Mouse (Mus musculus) forebrain, embryonic 10.5 days (tissue): ENCODE measurements around the gene Qrsl1. TPM values are rescaled to one million over a fixed set of nuclear protein-coding genes. Genes with fewer than 3 reads are reported as not detected.

ENCODE experiments used
- DNase-seq: peaks from one replicate; pipeline ENCODE4 v3.0.0-alpha.2; 2017; ENCODE audit warnings: low spot score; ENCODE audit errors: extremely low spot score
- H3K27ac ChIP-seq: fragments of 300-500 bp; sonication (generic); 2 replicates; pipeline ENCODE4 v1.5.1; 2016; ENCODE audit warnings: mild to moderate bottlenecking
- H3K27me3 ChIP-seq: fragments of 300-500 bp; sonication (generic); 2 replicates; pipeline ENCODE4 v1.6.1; 2016; ENCODE audit warnings: mild to moderate bottlenecking; ENCODE audit not compliant: poor library complexity, severe bottlenecking
- H3K36me3 ChIP-seq: fragments of 300-500 bp; sonication (generic); replicated peaks from 2 replicates; pipeline ENCODE4 v1.6.1; 2016; ENCODE audit warnings: mild to moderate bottlenecking, moderate library complexity
- H3K4me1 ChIP-seq: fragments of 300-500 bp; sonication (generic); 2 replicates; pipeline ENCODE4 v1.6.1; 2016
- H3K4me3 ChIP-seq: fragments of 300-500 bp; sonication (generic); 2 replicates; pipeline ENCODE4 v1.5.1; 2016; ENCODE audit warnings: mild to moderate bottlenecking, moderate library complexity
- H3K9me3 ChIP-seq: fragments of 300-500 bp; sonication (generic); 2 replicates; pipeline ENCODE4 v1.6.1; 2016; ENCODE audit warnings: mild to moderate bottlenecking, moderate library complexity
- WGBS: fragments of 180-500 bp; shearing (Covaris S2); methylation state at CpG from one replicate; pipeline ENCODE4 v1.1.7; 2016; 5-methylcytosine and 5-hydroxymethylcytosine counted together
- polyA plus RNA-seq: library from polyadenylated mRNA; unstranded; fragments of >200 nt; fragmentation: Nextera tagmentation; extraction: Ambion mirVana; gene quantifications from 2 replicates; pipeline ENCODE4 v1.2.1, GENCODE M21; 2016

Qrsl1 gene
- polyA plus RNA-seq, 1 experiment from 2014 or later = 28.8 TPM

GRCm38 (mm10) chr10:43910032-43910872, 8.7 kb upstream of the Qrsl1 start:
- WGBS = 94% methylated on average over 12 of the region's 12 CpGs
- no peaks in the 10 kb centered on the region for H3K9me3 ChIP-seq
- H3K27ac ChIP-seq = no peak overlapping the region
- peaks cover 19% of the 10 kb centered on the region for H3K36me3 ChIP-seq
- DNase-seq = no peak
- no peak overlapping the region for H3K4me3 ChIP-seq
- no peaks in the 10 kb centered on the region for H3K27me3 ChIP-seq
- no peaks in the 10 kb centered on the region for H3K4me1 ChIP-seq

DNA sequence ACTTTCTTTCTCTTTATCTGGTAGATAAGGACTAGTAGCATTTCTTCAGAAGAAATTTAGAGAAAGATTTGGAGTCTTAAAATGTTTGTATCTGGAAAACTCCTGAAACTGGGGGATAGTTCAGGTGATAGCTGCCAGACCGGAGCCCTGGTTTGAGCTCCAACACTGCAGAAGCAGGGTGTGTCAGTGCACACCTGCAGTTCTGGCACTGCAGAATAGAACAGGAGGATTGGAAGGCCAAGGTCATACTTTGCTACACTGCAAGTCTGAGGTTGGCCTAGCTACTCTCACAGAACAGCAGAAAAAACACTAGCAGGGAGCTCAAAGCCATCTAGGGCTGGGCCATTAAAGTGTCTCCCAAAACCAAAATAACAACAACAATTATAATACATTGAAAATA, 3.0 kb upstream of the Qrsl1 start:
- no peak for DNase-seq
- H3K27me3 ChIP-seq = no peaks in the 10 kb centered on the region

DNA sequence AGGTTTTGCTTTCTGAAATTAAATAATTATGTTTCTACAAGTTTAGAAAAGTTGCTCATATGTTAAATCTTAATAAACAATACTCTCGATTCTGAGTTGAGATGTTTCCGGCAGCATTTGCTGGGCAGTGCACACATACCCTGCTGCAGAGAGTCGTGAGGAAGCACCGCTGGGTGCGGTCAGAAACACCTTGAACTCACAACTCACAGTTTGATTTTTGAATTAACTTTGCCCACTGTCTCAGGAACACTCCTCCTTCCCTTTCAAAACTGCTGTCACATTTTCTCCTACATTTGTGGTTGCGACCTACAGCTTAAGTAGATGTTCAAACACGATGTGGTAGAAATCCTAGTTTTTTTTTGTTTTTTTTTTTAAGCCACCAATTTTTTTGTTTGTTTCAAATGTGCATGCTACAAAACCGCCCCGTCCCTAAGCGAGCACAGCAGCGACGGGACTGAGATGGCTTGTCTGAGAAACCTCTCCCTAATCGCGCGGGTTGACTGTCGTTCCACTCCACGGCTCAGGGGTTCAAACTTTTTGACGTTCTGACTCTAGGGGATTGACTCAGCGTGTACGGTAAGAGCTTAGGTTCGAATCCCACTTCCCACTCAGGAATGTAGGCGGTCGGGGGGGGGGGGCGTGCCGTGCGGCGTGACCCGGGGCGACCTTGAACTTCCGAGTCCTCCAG, 518 bp downstream of the Qrsl1 start:
- Histone ChIP-seq H3K4me3 (peak overlapping the region; percentile 88), H3K9me3 (no peaks in the 10 kb centered on the region), H3K36me3 (peaks cover 21% of the 10 kb centered on the region), H3K27ac (peak overlapping the region; percentile 95), H3K4me1 (peaks cover 22% of the 10 kb centered on the region), H3K27me3 (no peaks in the 10 kb centered on the region)
- DNase-seq = no peak
- 10% methylated on average over 30 of the region's 30 CpGs for WGBS

More for the DNA sequence above, 3.0 kb upstream of the Qrsl1 start:
- 95% methylated on average over 1 of the region's 1 CpGs for WGBS
- Histone ChIP-seq H3K4me1 (peaks cover 22% of the 10 kb centered on the region), H3K9me3 (no peaks in the 10 kb centered on the region), H3K36me3 (no peaks in the 10 kb centered on the region), H3K27ac (no peak overlapping the region), H3K4me3 (no peak overlapping the region)

DNA sequence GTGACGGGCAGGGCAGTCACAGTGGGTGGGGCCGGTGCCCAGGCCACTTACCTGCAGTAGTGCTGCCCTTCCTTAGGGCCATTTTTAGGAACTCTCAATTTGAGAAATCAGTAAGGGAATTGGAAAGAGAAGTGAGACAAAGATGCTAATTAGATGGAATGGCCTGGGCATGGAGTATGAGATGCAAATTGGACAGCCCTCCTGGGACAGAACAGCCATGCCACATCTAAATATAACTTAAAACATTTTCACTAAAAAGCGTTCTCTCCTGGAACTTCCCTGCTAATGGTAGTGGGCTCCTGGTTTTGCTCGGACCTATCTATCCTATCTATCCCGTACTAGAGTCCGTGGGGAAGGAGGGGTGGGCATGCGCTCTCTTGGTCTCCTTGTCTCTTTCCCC, 3.3 kb downstream of the Qrsl1 start:
- Histone ChIP-seq H3K4me3 (no peak overlapping the region), H3K27ac (no peak overlapping the region), H3K27me3 (no peaks in the 10 kb centered on the region), H3K4me1 (peaks cover 18% of the 10 kb centered on the region), H3K9me3 (no peaks in the 10 kb centered on the region), H3K36me3 (peaks cover 47% of the 10 kb centered on the region)
- WGBS = 91% methylated on average over 7 of the region's 7 CpGs
- no peak for DNase-seq

DNA sequence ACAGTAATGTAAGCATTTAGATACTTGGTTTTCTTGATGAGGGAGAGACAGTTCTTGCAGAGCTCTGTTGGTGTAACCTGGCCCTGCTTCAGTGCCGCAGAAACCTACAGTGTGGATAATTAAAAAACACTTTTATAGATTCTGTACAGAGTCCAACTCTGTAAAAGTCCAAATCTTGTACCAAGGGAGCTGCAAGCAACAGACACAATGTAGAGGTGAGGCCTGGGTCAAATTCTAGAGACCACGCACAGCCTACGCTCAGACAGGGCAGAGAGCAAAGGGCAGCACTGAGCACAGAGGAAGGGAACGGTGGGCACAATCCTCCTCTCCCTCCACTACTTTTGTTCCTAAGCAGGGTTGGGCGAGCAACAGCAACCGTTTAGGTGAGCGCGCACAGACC, 5.5 kb downstream of the Qrsl1 start:
- DNase-seq = no peak
- Histone ChIP-seq H3K36me3 (peaks cover 64% of the 10 kb centered on the region), H3K4me3 (no peak overlapping the region), H3K27me3 (no peaks in the 10 kb centered on the region), H3K4me1 (peaks cover 6% of the 10 kb centered on the region), H3K9me3 (no peaks in the 10 kb centered on the region), H3K27ac (no peak overlapping the region)
- 92% methylated on average over 8 of the region's 8 CpGs for WGBS

DNA sequence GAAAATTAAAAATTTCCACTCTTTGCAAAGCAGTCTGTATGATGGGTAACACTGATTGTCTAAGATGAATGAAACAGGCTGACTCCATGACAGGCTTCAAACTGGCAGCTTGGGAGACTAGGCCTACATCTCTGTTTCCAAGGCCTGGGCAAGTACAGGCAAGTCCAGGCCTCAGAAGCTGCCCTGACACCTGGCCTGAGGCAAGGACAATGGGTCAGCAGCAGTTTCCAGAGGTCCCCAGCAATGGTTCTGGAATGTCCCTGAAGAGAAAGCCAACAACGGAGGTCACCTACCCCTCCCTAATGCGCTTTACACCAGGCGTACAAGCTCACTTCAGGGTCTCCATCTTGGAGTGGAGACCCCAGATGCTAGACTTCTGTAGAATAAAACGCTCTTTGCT, 8.6 kb downstream of the Qrsl1 start:
- DNase-seq = no peak
- H3K4me3 ChIP-seq = no peak overlapping the region
- no peaks in the 10 kb centered on the region for H3K4me1 ChIP-seq
- H3K9me3 ChIP-seq = no peaks in the 10 kb centered on the region
- no peak overlapping the region for H3K27ac ChIP-seq
- 92% methylated on average over 4 of the region's 4 CpGs for whole genome bisulfite sequencing
- H3K27me3 ChIP-seq = no peaks in the 10 kb centered on the region
- peaks cover 87% of the 10 kb centered on the region for H3K36me3 ChIP-seq

- no peak overlapping the region for H3K4me3 ChIP-seq
- H3K4me1 ChIP-seq = no peaks in the 10 kb centered on the region
- WGBS = 96% methylated on average over 16 of the region's 16 CpGs
- H3K9me3 ChIP-seq = no peaks in the 10 kb centered on the region
- H3K27ac ChIP-seq = no peak overlapping the region
- no peak for DNase-seq
- peaks cover 90% of the 10 kb centered on the region for H3K36me3 ChIP-seq
- H3K27me3 ChIP-seq = no peaks in the 10 kb centered on the region
Observed at GRCm38 (mm10) chr10:43888976-43889375, 12.6 kb downstream of the Qrsl1 start.

GRCm38 (mm10) chr10:43887676-43888075, 13.9 kb downstream of the Qrsl1 start:
- Histone ChIP-seq H3K4me1 (no peaks in the 10 kb centered on the region), H3K27me3 (no peaks in the 10 kb centered on the region), H3K27ac (no peak overlapping the region), H3K4me3 (no peak overlapping the region), H3K9me3 (no peaks in the 10 kb centered on the region), H3K36me3 (peaks cover 77% of the 10 kb centered on the region)
- WGBS = 94% methylated on average over 9 of the region's 9 CpGs
- no peak for DNase-seq

DNA sequence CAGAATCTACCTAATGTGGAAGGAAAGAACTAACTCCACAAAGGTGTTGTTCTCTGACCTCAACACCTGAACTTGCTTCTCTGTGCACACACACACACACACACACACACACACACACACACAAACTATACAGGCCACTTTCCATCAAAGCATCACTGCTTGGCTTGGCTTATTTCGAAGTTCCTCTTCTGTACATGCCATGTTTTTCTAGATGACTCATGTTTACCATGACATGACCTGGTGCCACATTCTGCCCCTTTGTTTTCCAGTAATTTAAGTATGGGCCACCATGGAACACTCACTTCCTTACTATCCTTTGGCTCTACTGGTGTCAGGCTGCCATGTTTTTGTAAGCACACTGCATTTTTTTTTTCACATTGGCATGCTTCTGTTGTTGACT, 30.1 kb downstream of the Qrsl1 start:
- WGBS = 88% methylated on average over 1 of the region's 1 CpGs
- Histone ChIP-seq H3K27me3 (no peaks in the 10 kb centered on the region), H3K27ac (no peak overlapping the region), H3K9me3 (no peaks in the 10 kb centered on the region), H3K4me3 (no peak overlapping the region), H3K4me1 (no peaks in the 10 kb centered on the region), H3K36me3 (peaks cover 23% of the 10 kb centered on the region)
- DNase-seq = no peak

- Histone ChIP-seq H3K4me3 (no peak overlapping the region), H3K9me3 (no peaks in the 10 kb centered on the region), H3K4me1 (no peaks in the 10 kb centered on the region), H3K27ac (no peak overlapping the region), H3K36me3 (peaks cover 16% of the 10 kb centered on the region), H3K27me3 (no peaks in the 10 kb centered on the region)
- WGBS = 71% methylated on average over 10 of the region's 10 CpGs
- peak; percentile 24 for DNase-seq
Observed at GRCm38 (mm10) chr10:43870752-43871151, 30.8 kb downstream of the Qrsl1 start.

DNA sequence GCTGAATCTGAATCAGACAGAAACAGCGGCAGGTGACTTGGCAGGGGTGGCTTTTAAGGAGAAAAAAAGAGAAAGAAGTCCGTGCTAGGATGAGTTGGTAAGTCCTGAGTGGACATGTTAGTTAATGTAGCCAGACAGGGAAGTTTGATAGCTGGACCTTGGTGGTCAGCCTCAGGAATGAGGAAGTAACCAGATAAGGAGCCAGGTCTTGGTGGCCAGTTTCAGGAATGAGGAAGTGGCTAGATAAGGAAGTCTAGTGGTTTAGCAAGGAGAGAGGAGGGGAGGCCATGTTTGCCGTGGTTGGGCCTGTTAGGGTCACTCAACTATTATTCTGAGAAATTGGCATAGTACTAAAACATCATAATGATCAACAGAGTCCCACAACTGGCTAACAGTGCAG, 45.2 kb downstream of the Qrsl1 start:
- DNase-seq = no peak
- 87% methylated on average over 3 of the region's 3 CpGs for WGBS

GRCm38 (mm10) chr10:43855916-43856315, 45.6 kb downstream of the Qrsl1 start:
- H3K36me3 ChIP-seq = no peaks in the 10 kb centered on the region
- no peak overlapping the region for H3K4me3 ChIP-seq
- H3K27me3 ChIP-seq = no peaks in the 10 kb centered on the region
- H3K9me3 ChIP-seq = no peaks in the 10 kb centered on the region
- no peaks in the 10 kb centered on the region for H3K4me1 ChIP-seq
- WGBS = 93% methylated on average over 9 of the region's 9 CpGs
- DNase-seq = no peak
- H3K27ac ChIP-seq = no peak overlapping the region

More for the DNA sequence above, 45.2 kb downstream of the Qrsl1 start:
- Histone ChIP-seq H3K27me3 (no peaks in the 10 kb centered on the region), H3K9me3 (no peaks in the 10 kb centered on the region), H3K4me1 (no peaks in the 10 kb centered on the region), H3K36me3 (no peaks in the 10 kb centered on the region), H3K4me3 (no peak overlapping the region), H3K27ac (no peak overlapping the region)

DNA sequence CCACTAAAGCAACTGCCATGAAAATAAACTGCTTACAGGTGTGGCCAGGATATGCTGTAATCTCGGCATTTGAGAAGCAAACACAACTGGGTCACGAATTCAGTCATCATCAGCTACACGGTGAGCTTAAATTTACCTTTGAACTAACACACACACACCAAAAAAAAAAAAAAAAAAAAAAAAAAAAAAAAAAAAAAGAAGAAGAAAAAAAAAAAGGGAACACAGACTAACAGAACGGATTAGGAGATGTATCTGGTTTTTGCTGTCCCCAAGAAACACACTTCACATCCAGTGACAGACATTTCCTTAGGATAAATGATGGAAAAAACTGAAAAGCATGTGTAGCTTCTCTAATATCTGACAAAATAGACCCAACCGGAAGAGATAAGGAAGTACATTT, 49.6 kb downstream of the Qrsl1 start:
- H3K27me3 ChIP-seq = no peaks in the 10 kb centered on the region
- no peak overlapping the region for H3K27ac ChIP-seq
- H3K4me3 ChIP-seq = no peak overlapping the region
- H3K36me3 ChIP-seq = no peaks in the 10 kb centered on the region
- H3K4me1 ChIP-seq = no peaks in the 10 kb centered on the region
- H3K9me3 ChIP-seq = no peaks in the 10 kb centered on the region
- no peak for DNase-seq
- 88% methylated on average over 5 of the region's 5 CpGs for WGBS
